Mouse (Mus musculus): ENCODE measurements around the gene Sec14l4.

DNA sequence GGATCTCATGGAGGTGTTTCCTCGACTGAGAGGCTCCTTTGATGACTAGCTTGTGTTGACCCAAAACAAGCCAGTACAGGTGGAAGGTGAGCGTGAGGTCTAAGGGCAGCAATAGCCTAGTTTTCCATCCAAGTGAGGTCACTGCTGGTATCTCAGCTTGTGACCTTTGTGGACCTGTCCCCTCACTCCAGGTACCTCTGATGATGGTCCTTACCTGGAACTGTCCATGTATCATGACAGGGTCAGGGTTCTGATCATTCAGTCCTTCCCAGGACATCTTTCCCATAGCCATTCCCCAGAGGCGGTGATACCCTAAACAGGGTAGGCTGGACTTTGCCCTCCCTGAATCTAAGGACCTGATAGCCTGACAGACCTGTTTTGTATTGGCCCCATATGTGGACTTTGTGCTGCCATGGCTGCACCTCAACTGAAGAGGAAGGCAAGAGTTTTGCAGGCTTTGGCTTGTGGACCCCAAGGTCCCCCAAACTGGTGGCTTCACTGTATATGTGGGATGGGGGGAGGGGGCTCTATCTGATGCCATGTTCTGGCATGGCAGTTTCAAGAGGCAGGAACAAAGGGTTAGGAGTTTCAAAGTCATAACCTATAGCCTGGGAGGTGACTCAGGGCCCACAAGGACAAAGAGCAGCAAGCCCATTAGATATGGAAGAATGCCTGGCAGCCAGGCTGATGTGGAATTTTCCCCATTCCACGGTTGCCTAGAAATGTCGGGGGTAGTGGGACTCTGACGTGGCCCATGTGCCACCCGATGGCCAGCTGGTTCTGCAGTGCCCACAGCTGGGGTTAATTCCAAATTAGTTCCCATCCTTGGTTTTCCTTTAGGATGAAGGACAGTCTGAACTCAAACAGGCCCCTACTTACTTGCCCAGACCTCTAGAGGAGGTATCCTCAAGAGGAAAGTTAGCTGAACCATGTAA, 48.7 kb upstream of the Sec14l4 start:
- TF ChIP-seq E2F4 (IDR thresholded peaks at IDR 0.05; ENCODE audit: insufficient read depth): no peak
- TF ChIP-seq POLR2A (IDR thresholded peaks at IDR 0.05; ENCODE audit: insufficient read length, low read depth): no peak
- TF ChIP-seq MAX (IDR thresholded peaks at IDR 0.05; ENCODE audit: low read depth): no peak
- no peak for TF ChIP-seq SRF (IDR thresholded peaks at IDR 0.05; ENCODE audit: control insufficient read depth, insufficient read length, low read depth)
- TF ChIP-seq POLR2AphosphoS2 (IDR thresholded peaks at IDR 0.05; ENCODE audit: insufficient read length, low read depth): peak; percentile 51
- no peak for TF ChIP-seq MYOD1 (IDR thresholded peaks at IDR 0.05; ENCODE audit: control insufficient read depth in 1 of 3, insufficient read length in 2 of 3, low read depth in 2 of 3)
- TF ChIP-seq REST (IDR thresholded peaks at IDR 0.05; ENCODE audit: insufficient read depth, insufficient read length): no peak
- no peak for TF ChIP-seq CEBPB (IDR thresholded peaks at IDR 0.05; ENCODE audit: insufficient read depth, poor library complexity, severe bottlenecking)
- no peak for TF ChIP-seq MYOG (IDR thresholded peaks at IDR 0.05; ENCODE audit: control insufficient read depth in 1 of 3, insufficient read depth in 1 of 3, insufficient read length in 2 of 3, low read depth in 2 of 3)
- TF ChIP-seq TCF12 (IDR thresholded peaks at IDR 0.05; ENCODE audit: insufficient read depth, poor library complexity, severe bottlenecking): no peak

Data from myocyte (in vitro differentiated cells).